Mouse (Mus musculus): ENCODE results near the gene Rgs7bp. TPM values are rescaled to one million over a fixed set of nuclear protein-coding genes. Genes with fewer than 3 reads are reported as not detected.
"Not testable (repeated sequence)": the region's sequence is repeated elsewhere in the genome, so short reads cannot be mapped to it uniquely, and the experiment has no call there.

Rgs7bp gene
- total RNA-seq, 4 experiments from 2014 or later = 143 to 176 (median 159) TPM

- no peak for DNase-seq (ENCODE audit: low spot score in 2 of 2)
Observed at GRCm38 (mm10) chr13:104938966-104939593, 115.7 kb downstream of the Rgs7bp start.

GRCm38 (mm10) chr13:104937759-104938158, 117.0 kb downstream of the Rgs7bp start:
- no peak for DNase-seq (ENCODE audit: low spot score in 2 of 2)

GRCm38 (mm10) chr13:104936586-104936985, 118.1 kb downstream of the Rgs7bp start:
- DNase-seq (ENCODE audit: low spot score in 2 of 2) = no peak

- no peak for DNase-seq (ENCODE audit: low spot score in 2 of 2)
Observed at GRCm38 (mm10) chr13:104931635-104932532, 122.8 kb downstream of the Rgs7bp start.

GRCm38 (mm10) chr13:104930814-104931213, 123.9 kb downstream of the Rgs7bp start:
- no peak for DNase-seq (ENCODE audit: low spot score in 2 of 2)

GRCm38 (mm10) chr13:104918663-104919062, 136.1 kb downstream of the Rgs7bp start:
- no peak for DNase-seq (ENCODE audit: low spot score in 2 of 2)

- DNase-seq (ENCODE audit: low spot score in 2 of 2) = not testable (repeated sequence)
Observed at GRCm38 (mm10) chr13:104916771-104917170, 138.0 kb downstream of the Rgs7bp start.

- DNase-seq (ENCODE audit: low spot score in 2 of 2) = no peak
Observed at GRCm38 (mm10) chr13:104916106-104916505, 138.6 kb downstream of the Rgs7bp start.

GRCm38 (mm10) chr13:104914288-104914895, 140.3 kb downstream of the Rgs7bp start:
- DNase-seq (ENCODE audit: low spot score in 2 of 2) = no peak

GRCm38 (mm10) chr13:104911626-104912025, 143.1 kb downstream of the Rgs7bp start:
- not testable (repeated sequence) for DNase-seq (ENCODE audit: low spot score in 2 of 2)

GRCm38 (mm10) chr13:104911006-104911405, 143.7 kb downstream of the Rgs7bp start:
- not testable (repeated sequence) for DNase-seq (ENCODE audit: low spot score in 2 of 2)

GRCm38 (mm10) chr13:104908691-104909090, 146.0 kb downstream of the Rgs7bp start:
- DNase-seq (ENCODE audit: low spot score in 2 of 2) = no peak

Other genes starting within 250 kb of the Rgs7bp start
- 10 to 100 TPM; 18.9 to 33.0 (median 19.8) TPM for gene Cwc27, start 237.8 kb downstream of the Rgs7bp start, total RNA-seq (2022)
- 1 to 10 TPM in 2 of 4 experiments, under 1 TPM in 1, not detected in 1; 0.48 to 1.4 (median 1.1) TPM for gene Shisal2b, start 191.0 kb downstream of the Rgs7bp start, total RNA-seq (2022)
- gene 4933425L06Rik, start 27.2 kb upstream of the Rgs7bp start, total RNA-seq (2022) = not detected
- 10 to 100 TPM; 20.5 to 23.4 (median 22.2) TPM for gene Rnf180, start 239.9 kb upstream of the Rgs7bp start, total RNA-seq (2022)